Mouse (Mus musculus) kidney, adult 2 months (tissue): ENCODE measurements around the gene Bptf.

Source experiments
- CTCF ChIP-seq: fragments of 200-500 bp; conservative IDR thresholded peaks from 2 replicates; pipeline ENCODE4 v1.5.1; 2011; ENCODE audit warnings: low read depth, mild to moderate bottlenecking, control low read depth, low read length, moderate library complexity, mixed read lengths; ENCODE audit not compliant: insufficient read depth, insufficient read length
- POLR2A ChIP-seq: fragments of 200-500 bp; IDR thresholded peaks from one replicate; pipeline ENCODE4 v1.6.1; 2011; ENCODE audit warnings: low read depth, low read length, control low read depth

DNA sequence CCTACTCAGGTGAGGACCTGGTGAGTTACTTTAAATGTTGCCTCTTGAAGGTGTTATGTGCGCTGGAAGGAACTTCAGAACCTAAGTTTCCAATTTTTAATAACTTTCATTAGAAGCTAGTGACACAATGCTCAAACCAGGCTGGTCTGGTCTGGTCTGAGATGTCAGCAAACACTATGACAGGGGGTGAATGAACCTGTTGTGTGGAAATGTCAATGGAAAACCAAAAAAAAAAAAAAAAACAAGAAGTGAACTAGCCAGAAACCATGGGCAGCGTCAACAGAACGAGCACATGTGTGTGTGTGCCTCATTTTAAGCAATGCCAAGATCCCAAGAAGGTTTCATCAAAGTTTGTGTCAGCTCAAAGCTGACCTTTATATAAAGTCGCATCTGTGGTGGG lies 86.4 kb downstream of the Bptf start:
- TF ChIP-seq POLR2A (no peak), CTCF (no peak)
